Comparison of ENCODE assay signal across 11 mouse cellular contexts in genomic region chr17:45814586-45814985, GRCm38 (mm10).
DNase-seq lines count a peak whose midpoint lies in the region; ATAC-seq lines count a peak whose summit lies in the region.
"Had no signal": no experiment of that assay in that cellular context is flagged by ENCODE, and none has a peak within 500 bp of the region (broad histone marks: within the 10 kb centered on the region; RNA-seq: fewer than 3 reads in every experiment).

No protein-coding gene starts in this region.

- 7% methylated on average over 11 of the region's 11 CpGs for WGBS in kidney, embryonic 16.5 days
- 8% methylated on average over 11 of the region's 11 CpGs for WGBS in intestine, embryonic 14.5 days

- peaks cover 9% of the 10 kb centered on the region for H3K4me1 ChIP-seq in kidney, embryonic 16.5 days (ENCODE audit: insufficient read depth, low read length)
- H3K4me1 ChIP-seq in intestine, embryonic 14.5 days (replicated peaks; ENCODE audit: control insufficient read depth, insufficient read depth, low read length) = peaks cover 15% of the 10 kb centered on the region
- H3K4me1 ChIP-seq: liver, embryonic 15.5 days had no signal

- H3K27me3 ChIP-seq in kidney, embryonic 16.5 days (ENCODE audit: insufficient read depth, low read length) = no peaks in the 10 kb centered on the region
- no peaks in the 10 kb centered on the region for H3K27me3 ChIP-seq in intestine, embryonic 14.5 days (replicated peaks; ENCODE audit: control insufficient read depth, insufficient read depth, low read length)
- H3K27me3 ChIP-seq: embryonic facial prominence, embryonic 12.5 days had no signal

- H3K36me3 ChIP-seq in kidney, embryonic 16.5 days (ENCODE audit: insufficient read depth, low read length) = no peaks in the 10 kb centered on the region
- H3K36me3 ChIP-seq in intestine, embryonic 14.5 days (ENCODE audit: control insufficient read depth, insufficient read depth, low read length) = no peaks in the 10 kb centered on the region
- H3K36me3 ChIP-seq: embryonic facial prominence, embryonic 12.5 days; liver, embryonic 15.5 days had no signal

- DNase-seq in kidney, postnatal 36 days = no peak
- DNase-seq in 3134 (ENCODE audit: extremely low read depth, insufficient read length, low spot score) = peak; percentile 37
- peak; percentile 41 for DNase-seq in embryo, embryonic 11 days
- no peak for DNase-seq in intestine, embryonic 14.5 days (ENCODE audit: low spot score)
- no peak for DNase-seq in adrenal gland, postnatal 4 days (ENCODE audit: low spot score in 2 of 2)
- no peak for DNase-seq in right cerebral cortex, adult 2 months (ENCODE audit: low spot score in 2 of 2)
- no peak for DNase-seq in urinary bladder, adult 2 months (ENCODE audit: low spot score)

- no peak overlapping the region for H3K27ac ChIP-seq in kidney, embryonic 16.5 days (ENCODE audit: low read length)
- H3K27ac ChIP-seq in intestine, embryonic 14.5 days (ENCODE audit: low read depth) = peak overlapping the region; percentile 59
- H3K27ac ChIP-seq: embryonic facial prominence, embryonic 12.5 days; hindbrain, embryonic 14.5 days; liver, embryonic 15.5 days had no signal

- ATAC-seq in kidney, embryonic 16.5 days (ENCODE audit: low FRiP score, low TSS enrichment) = 0 out of 2 replicates have a peak, but pooled peaks have one; percentile 47
- peak; percentile 32; the same call in 1 of the 2 replicates for ATAC-seq in intestine, embryonic 14.5 days (replicated peaks; ENCODE audit: low FRiP score, low TSS enrichment, low read depth)

- H3K9ac ChIP-seq in kidney, embryonic 16.5 days (replicated peaks; ENCODE audit: low read length) = no peak overlapping the region
- H3K9ac ChIP-seq in intestine, embryonic 14.5 days (ENCODE audit: low read length) = no peak overlapping the region
- H3K9ac ChIP-seq: embryonic facial prominence, embryonic 12.5 days; hindbrain, embryonic 14.5 days; liver, embryonic 15.5 days had no signal

- no peak overlapping the region for H3K4me3 ChIP-seq in kidney, embryonic 16.5 days (ENCODE audit: low read length)
- no peak overlapping the region for H3K4me3 ChIP-seq in intestine, embryonic 14.5 days (ENCODE audit: low read depth, low read length)
- H3K4me3 ChIP-seq: embryonic facial prominence, embryonic 12.5 days; liver, embryonic 15.5 days had no signal

- no peaks in the 10 kb centered on the region for H3K9me3 ChIP-seq in kidney, embryonic 16.5 days (ENCODE audit: low read length)
- H3K9me3 ChIP-seq in intestine, embryonic 14.5 days (ENCODE audit: control insufficient read depth, low read length) = no peaks in the 10 kb centered on the region
- H3K9me3 ChIP-seq: embryonic facial prominence, embryonic 12.5 days; liver, embryonic 15.5 days had no signal

- H3K4me2 ChIP-seq in kidney, embryonic 16.5 days (replicated peaks; ENCODE audit: low read depth, low read length) = no peak overlapping the region
- peak overlapping the region; percentile 15 for H3K4me2 ChIP-seq in intestine, embryonic 14.5 days (ENCODE audit: low read length)
- H3K4me2 ChIP-seq: embryonic facial prominence, embryonic 12.5 days; hindbrain, embryonic 14.5 days; liver, embryonic 15.5 days had no signal

Comparison
In these comparisons a context has a peak if more than half of its experiments do, and no peak if none do; other contexts are left out.
1. DNase-seq: peak in 3134 (single experiment) and embryo, embryonic 11 days (single experiment); none in kidney, postnatal 36 days (0 of 2), intestine, embryonic 14.5 days (single experiment), adrenal gland, postnatal 4 days (0 of 2), right cerebral cortex, adult 2 months (0 of 2) and urinary bladder, adult 2 months (single experiment).